Mouse (Mus musculus) lung, adult 2 months (tissue): ENCODE results near the gene Cpa1. TPM values are rescaled to one million over a fixed set of nuclear protein-coding genes. Genes with fewer than 3 reads are reported as not detected.

Experiments used
- DNase-seq: peaks from one replicate; pipeline ENCODE4 v3.0.0; 2022
- H3K4me1 ChIP-seq: fragments of 200-500 bp; 2 replicates; pipeline ENCODE4 v1.6.1; 2011; ENCODE audit warnings: low read length; ENCODE audit not compliant: control insufficient read depth, insufficient read depth
- H3K4me3 ChIP-seq: fragments of 200-500 bp; replicated peaks from 2 replicates; pipeline ENCODE3; 2011; ENCODE audit warnings: low read depth, mild to moderate bottlenecking, control low read depth, low read length; ENCODE audit errors: extremely low read depth
- CTCF ChIP-seq: fragments of 200-500 bp; IDR thresholded peaks from 2 replicates; pipeline ENCODE4 v1.5.1; 2011; ENCODE audit warnings: mild to moderate bottlenecking, low read length, control low read depth; ENCODE audit not compliant: insufficient read depth
- POLR2A ChIP-seq: fragments of 200-500 bp; IDR thresholded peaks from 2 replicates; pipeline ENCODE4 v1.6.1; 2011; ENCODE audit warnings: low read depth, mild to moderate bottlenecking, control low read depth, low read length, borderline replicate concordance; ENCODE audit errors: extremely low read depth
- WGBS: fragments of 180-500 bp; shearing (Covaris S2); methylation state at CpG from one replicate; pipeline ENCODE4 v1.1.7; 2018; 5-methylcytosine and 5-hydroxymethylcytosine counted together
- polyA plus RNA-seq: library from polyadenylated mRNA; depleted of rRNA; stranded (reverse); fragments of >200 nt; gene quantifications from 2 replicates; pipeline ENCODE4 v1.2.3, GENCODE M21; 2012

Cpa1 gene
- polyA plus RNA-seq, 1 experiment, result 0.39 TPM

DNA sequence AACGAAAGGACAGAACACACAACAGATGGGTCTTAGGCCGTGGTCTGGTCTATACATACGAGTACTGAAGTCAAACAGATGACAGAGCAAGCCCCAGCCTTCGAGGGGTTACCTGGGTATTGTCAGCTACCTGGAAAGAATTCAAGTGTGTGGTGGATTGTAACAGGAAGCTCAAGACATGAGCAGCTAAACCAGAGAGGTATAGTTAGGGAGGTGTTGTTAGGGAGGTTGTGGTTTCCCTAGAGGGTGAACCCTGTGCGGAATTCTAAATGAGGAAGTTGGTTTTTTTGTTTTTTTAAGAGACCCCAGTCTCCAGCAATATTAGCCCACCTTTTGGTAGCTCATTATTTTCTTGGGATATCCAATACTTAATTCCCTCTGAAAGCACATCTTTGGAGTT is 33.3 kb upstream of the Cpa1 start:
- H3K4me3 ChIP-seq, result no peak overlapping the region
- TF ChIP-seq POLR2A (no peak), CTCF (no peak)
- WGBS, result 71% methylated on average over 5 of the region's 5 CpGs

DNA sequence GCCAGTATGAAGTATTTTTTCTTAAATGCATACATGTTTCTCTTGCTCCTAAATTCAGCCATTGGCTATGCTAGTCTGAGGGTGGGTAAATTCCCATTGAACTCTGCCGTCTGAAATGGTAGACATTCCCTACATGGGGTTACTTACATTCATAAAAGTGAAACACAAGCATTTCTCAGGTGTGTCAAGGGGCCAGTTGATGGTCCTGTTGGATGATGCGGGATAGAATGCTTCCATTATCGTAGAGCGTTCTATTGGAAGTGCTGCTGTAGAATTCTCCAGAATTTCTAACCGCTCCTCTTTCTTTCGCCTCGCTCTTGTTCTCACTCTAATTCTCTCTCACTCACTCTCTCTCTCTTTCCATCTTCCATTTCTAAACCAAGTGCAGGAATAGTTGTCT is 28.3 kb upstream of the Cpa1 start, which contains the start of gene Cpa5:
TSS of gene Cpa5 (plus strand) at position 301 of the 400 bp plus-strand sequence.
- WGBS, result 98% methylated on average over 7 of the region's 7 CpGs
- no peak for TF ChIP-seq POLR2A
- TF ChIP-seq CTCF, result no peak

More for the DNA sequence above, 33.3 kb upstream of the Cpa1 start:
- no peaks in the 10 kb centered on the region for H3K4me1 ChIP-seq
- no peak for DNase-seq

DNA sequence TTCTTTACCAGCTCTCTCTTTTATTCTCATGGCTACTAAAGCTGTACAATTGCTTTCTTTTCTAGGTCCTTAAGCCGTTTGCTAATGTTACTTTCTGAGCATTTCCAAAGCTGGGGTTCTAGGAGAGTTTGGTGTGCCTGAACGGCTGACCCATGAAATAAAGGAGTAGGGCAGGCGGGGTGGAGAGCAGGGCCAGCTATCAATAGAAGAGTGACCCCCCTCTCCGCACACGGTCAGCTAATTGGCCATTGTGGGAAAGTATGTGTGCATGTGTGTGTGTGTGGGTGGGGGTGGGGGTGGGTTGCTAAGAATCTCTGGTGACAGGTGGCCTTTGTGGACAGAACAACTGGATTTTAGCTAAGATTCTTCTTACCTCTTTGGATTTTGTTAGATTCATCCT is 27.8 kb upstream of the Cpa1 start:
- no peaks in the 10 kb centered on the region for H3K4me1 ChIP-seq
- 80% methylated on average over 5 of the region's 5 CpGs for WGBS
- no peak overlapping the region for H3K4me3 ChIP-seq
- no peak for DNase-seq
- no peak for TF ChIP-seq POLR2A
- TF ChIP-seq CTCF, result no peak

More for the DNA sequence above, 28.3 kb upstream of the Cpa1 start, which contains the start of gene Cpa5:
- DNase-seq, result no peak
- Histone ChIP-seq H3K4me3 (no peak within 1 kb of the TSS), H3K4me1 (no peaks in the 10 kb centered on the region)

DNA sequence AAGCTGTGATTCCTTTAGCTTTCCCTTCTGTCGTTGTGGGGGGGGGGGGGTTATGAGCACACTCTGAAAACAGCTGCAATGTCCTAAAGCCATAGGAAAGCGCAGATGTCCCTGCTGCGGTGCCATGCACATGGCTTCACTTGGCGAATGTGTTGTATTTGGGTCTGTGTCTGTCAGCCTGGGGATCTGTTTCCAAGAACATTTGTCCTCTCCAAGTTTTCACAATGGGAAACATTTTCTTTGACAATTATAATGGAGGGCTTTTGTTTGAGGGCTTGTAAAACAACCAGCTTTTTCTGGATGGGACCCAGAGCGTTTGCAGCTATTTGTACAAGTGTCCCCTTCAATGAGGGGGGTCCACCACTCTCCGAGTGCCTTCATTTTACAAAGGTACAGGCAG is 24.8 kb upstream of the Cpa1 start:
- H3K4me1 ChIP-seq, result no peaks in the 10 kb centered on the region
- WGBS, result 80% methylated on average over 6 of the region's 6 CpGs
- no peak for TF ChIP-seq POLR2A
- H3K4me3 ChIP-seq, result no peak overlapping the region
- DNase-seq, result no peak

DNA sequence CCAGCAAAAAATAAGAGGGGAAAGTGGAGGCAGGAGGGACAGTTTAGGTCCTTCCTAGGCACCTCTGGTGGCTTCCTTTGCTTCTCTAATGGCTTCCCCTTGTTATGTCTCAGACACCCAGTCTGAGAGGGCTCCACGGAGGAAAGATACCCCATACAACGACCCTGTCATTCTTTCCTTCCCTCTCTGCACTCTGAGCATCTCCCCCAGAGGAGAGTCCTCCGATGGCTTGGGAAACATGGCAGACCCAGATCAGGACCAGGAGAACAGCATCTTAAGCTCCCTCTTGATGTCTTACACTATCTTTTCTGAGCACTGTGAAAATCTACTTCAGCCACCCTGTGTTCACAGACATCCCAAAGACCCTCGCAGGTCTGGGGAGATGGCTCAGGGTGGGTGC is 23.3 kb upstream of the Cpa1 start:
- H3K4me3 ChIP-seq, result no peak overlapping the region
- 52% methylated on average over 4 of the region's 4 CpGs for WGBS
- no peak for DNase-seq
- TF ChIP-seq POLR2A (no peak), CTCF (no peak)
- no peaks in the 10 kb centered on the region for H3K4me1 ChIP-seq

DNA sequence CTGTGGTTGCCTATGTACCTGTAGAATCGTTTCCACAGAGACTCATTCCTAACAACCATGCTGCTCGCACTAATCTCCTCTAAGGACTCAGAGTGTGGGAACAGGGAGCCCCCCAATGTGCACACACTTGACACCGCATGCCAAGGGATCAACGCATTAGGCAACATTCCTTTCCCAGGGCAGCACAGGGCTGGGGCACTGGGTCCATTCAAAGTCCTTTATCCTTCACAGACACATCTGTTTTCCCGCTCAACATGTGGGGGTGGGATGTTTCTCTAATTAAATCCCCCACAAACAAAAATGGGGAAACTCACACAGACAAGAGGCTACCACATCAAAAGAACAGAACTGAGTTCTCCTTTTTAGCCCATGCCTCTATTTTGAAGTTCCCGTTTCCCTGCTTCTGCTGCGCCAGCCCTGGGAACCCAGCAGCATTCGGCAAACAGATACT is 22.5 kb upstream of the Cpa1 start:
- no peak for TF ChIP-seq CTCF
- no peak for TF ChIP-seq POLR2A
- no peak for DNase-seq
- no peaks in the 10 kb centered on the region for H3K4me1 ChIP-seq
- 46% methylated on average over 8 of the region's 8 CpGs for WGBS
- H3K4me3 ChIP-seq, result no peak overlapping the region

DNA sequence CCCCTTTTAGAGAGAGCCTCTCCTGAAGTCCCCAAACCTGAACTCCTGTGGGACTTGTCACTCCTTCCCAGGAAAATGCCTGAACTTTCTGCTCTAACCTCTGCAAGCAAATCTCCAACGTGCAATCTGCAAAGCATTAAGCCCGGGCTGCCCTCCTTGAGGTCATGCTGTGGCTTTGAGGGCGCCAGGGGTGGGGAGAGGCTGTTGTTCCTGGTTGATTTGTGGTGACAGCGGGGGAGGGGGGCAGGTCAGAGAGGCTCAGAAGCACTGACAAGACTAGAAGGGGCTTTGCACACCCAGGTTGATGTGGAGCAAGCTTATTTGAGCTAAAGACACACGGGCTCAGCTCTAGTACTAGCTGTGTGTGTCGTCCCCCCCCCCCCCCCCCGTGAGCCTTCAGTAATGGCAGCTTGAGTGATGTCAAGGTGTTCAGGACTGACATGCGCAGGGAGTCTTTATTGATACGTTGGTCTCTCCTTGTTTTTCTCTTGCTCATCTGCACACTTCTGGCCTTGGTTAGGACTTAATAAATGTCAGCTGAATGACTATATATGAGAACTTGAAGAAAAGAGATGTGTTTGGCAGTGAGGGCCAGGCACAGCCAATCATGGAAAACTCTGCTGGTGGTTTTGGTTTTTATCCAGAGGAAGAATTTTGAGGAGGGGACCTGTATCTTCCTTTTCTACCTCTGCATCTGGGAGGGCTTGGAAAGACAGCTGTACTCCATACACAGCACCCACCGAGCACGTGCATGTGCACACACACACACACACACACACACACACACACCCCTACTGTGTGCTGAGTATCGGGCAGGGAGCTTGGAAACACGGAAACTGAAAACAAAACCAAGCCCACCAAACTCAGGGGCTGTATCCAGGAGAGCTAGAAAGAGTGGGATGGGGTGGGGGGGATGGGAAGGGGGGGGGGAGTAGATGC is 21.7 kb upstream of the Cpa1 start:
- no peak for TF ChIP-seq POLR2A
- TF ChIP-seq CTCF, result no peak
- Histone ChIP-seq H3K4me3 (no peak overlapping the region), H3K4me1 (no peaks in the 10 kb centered on the region)
- 31% methylated on average over 13 of the region's 13 CpGs for WGBS
- DNase-seq, result no peak

DNA sequence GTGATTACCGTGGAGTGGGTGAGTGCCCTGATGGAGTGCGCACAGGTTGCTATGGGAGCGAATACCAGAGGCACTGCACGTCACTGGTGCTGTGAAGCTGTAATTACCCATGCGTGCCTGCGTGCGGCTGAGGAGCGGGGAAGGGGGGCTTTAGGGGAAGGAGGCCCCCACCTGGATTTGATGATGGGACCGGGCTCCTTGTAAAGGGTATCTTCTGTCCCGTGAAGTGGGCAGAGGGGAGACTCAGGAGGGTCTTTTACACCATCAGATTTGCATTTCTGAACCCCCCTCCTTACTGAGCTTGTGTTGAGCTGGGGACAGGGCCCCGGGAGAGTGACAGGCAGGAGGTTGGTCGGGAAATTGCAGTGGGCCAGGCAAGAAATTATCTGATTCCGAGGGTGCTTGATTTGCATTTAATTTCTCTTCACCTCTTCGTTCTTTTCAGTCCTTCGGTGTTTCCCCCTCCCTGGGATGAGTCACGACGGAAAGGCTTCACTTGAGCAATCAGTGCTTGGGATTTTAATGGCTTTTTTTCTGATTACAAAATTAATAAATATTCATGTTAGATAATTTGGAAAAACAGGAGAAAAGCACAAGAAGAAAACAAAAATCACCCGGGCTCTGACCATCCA is 20.9 kb upstream of the Cpa1 start:
- Histone ChIP-seq H3K4me3 (no peak overlapping the region), H3K4me1 (no peaks in the 10 kb centered on the region)
- no peak for TF ChIP-seq CTCF
- TF ChIP-seq POLR2A, result no peak
- DNase-seq, result no peak
- 51% methylated on average over 18 of the region's 18 CpGs for WGBS

DNA sequence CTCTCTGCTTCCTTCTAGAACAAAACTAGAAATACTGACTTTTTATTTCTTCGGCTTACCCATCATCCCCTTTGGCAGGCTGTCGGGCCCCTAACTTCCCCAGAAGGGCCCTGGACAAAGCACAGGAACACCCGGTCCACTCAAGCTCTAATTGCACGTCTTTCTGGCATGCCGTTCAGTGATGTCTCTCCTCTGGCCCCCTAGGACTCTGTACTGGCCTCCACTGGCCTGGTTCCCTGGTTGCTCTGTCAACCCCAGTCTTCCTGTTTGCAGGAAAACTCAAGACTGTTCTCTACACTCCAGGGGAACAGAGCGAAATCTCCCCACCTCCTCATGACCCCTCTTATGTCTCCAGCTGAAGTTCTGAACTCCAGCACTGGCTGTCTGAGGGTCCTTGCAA is 20.3 kb upstream of the Cpa1 start:
- H3K4me3 ChIP-seq, result no peak overlapping the region
- TF ChIP-seq CTCF, result no peak
- DNase-seq, result no peak
- no peaks in the 10 kb centered on the region for H3K4me1 ChIP-seq
- WGBS, result 66% methylated on average over 6 of the region's 6 CpGs

DNA sequence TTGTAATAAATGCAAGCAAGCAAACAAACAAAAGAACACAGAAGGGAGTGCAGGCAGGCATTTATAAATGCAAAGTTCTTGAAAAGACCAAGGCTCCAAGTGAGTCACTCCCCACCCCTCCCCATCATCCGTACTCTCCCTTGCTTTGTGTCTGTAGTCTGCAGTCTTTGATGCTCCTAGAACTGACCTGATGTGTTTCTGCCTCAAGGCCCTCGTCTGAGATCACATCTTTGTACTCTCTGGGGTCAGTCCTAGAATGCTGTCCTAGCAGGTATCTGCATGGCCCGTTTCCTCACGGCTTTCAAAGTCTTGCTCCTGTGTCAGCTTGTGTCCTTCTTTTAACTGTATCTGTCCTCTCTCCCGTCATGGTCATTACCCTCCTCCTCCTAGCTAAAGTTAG is 19.4 kb upstream of the Cpa1 start:
- no peak for DNase-seq
- Histone ChIP-seq H3K4me1 (no peaks in the 10 kb centered on the region), H3K4me3 (no peak overlapping the region)
- TF ChIP-seq POLR2A (no peak), CTCF (no peak)
- WGBS, result 89% methylated on average over 5 of the region's 5 CpGs
